Mouse (Mus musculus) splenic B cell, adult 2 months (primary cell): ENCODE measurements around the gene Mylk2.
A peak's percentile ranks its signal among the peaks of the same experiment; 100 is the strongest.

ENCODE experiments used
- DNase-seq: peaks from one replicate; pipeline ENCODE4 v3.0.0-alpha.2; 2011; ENCODE audit warnings: low read depth, low spot score
- H3K27me3 ChIP-seq: 2 replicates; pipeline ENCODE4 v1.6.1; 2012; ENCODE audit warnings: mild to moderate bottlenecking, low read length, moderate library complexity, mixed read lengths; ENCODE audit not compliant: control insufficient read depth, poor library complexity, insufficient read depth, severe bottlenecking
- H3K36me3 ChIP-seq: 2 replicates; pipeline ENCODE4 v1.6.1; 2012; ENCODE audit warnings: mild to moderate bottlenecking, low read length, moderate library complexity, mixed read lengths; ENCODE audit not compliant: control insufficient read depth, poor library complexity, insufficient read depth, severe bottlenecking

The Mylk2 gene

DNA sequence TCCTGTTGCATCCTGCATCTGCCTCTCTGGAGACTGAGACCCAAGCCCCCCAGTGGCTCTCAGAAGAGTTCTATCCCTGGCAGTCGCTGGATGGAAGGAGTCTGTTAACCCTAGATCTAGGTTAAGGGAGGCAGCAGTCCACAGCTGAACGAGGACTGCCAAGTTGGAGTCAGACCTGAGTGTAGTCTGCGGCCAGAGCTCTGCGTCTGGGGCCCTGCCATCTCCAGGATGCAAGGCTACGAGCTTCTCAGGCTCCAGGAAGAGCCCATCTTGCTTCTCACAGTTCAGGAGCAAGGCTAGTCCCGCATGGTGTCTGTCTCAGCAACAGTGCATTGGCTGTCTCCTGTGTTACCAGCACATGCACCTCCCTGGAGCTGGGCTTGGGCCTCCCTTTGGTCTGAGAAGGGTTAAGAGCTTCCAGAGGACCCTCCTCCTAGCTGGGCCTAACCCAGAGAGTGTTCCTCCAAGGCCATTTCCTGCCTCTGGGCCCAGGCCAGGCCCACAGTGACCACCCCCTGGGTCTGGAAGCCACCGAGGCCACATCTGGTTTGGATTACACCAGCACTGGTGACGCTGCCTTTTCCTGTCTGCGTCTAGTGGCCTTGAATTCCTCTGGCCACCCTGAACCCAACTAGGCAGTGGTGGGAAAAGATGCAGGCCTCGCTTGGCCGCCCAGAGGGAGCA is 14.2 kb downstream of the Mylk2 start:
- Histone ChIP-seq H3K27me3 (no peaks in the 10 kb centered on the region), H3K36me3 (no peaks in the 10 kb centered on the region)
- DNase-seq: no peak

DNA sequence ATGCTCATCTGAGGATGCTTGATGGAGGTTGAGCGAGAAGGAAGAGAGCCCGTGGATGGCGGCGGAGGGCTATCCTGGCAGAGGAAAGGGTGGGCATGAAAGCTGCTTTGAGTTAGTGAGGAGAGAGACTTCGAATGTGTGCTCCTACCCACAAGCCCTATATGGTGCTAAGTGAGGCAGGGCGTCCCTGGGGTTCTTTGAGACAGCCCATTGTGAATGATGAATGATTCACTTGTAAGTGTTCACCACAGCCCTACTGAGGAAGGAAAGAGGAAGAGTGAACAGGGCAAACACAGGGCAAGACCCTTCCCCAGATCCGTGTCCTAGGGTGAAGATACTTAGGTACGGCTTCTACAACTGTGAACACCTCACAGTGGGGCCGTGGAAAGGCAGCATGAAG is 15.7 kb downstream of the Mylk2 start:
- H3K36me3 ChIP-seq: no peaks in the 10 kb centered on the region
- DNase-seq: no peak
- no peaks in the 10 kb centered on the region for H3K27me3 ChIP-seq

DNA sequence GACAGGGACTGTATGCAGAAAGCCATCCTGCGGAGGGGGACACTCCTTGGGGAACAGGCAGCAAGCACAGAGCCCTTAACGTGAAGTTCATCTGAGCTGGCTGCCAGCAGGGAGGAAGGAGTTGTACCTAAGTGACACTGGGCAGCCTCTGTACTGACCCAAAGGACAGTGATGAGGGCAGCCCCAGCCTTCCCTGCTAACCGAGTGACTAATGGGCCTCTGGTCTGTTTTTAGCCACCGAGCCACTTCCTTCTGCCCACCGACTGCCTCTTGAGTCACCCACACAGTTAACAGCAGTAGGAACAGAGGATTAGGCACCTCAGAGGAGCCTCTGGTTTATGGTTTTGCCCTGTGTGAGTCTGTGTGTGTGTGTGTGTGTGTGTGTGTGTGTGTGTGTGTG is 16.2 kb downstream of the Mylk2 start:
- Histone ChIP-seq H3K27me3 (no peaks in the 10 kb centered on the region), H3K36me3 (no peaks in the 10 kb centered on the region)
- DNase-seq: no peak

DNA sequence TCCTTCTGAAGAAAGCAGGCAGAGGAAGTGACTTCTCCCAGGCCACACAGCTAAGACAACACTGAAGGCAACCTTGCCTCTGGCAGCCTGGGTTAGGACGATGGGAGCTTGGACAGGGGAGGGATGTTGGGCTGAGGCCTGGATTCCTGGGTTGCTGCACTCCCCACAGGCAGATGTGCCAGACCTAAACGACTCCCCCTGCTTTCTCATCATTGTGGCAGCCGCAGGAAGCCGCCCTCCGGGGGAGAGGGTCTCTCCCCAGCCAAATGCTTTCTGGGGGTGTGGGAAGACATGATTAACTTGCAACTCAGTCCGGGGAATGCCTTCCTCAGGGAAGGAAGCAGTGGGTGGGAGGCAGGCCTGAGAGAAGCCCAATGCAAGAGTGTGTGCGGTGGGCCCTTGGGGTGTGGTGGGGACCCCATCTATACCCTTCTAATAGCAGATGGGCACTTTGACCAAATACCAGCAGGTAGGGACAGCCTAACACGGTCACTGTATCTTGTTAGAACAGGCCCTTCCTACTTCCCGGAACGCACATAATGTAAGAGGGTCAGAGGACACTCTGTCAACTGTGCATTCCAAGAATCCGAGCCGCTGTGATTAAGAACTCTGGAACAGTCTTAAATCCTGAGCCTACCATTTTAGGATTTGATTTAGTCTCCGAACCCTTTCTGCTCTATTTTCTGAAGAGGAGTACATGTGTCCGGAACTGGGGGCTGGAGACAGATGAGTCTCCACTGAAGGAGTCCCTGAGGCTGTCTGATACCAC is 17.3 kb downstream of the Mylk2 start:
- Histone ChIP-seq H3K36me3 (no peaks in the 10 kb centered on the region), H3K27me3 (no peaks in the 10 kb centered on the region)
- no peak for DNase-seq

DNA sequence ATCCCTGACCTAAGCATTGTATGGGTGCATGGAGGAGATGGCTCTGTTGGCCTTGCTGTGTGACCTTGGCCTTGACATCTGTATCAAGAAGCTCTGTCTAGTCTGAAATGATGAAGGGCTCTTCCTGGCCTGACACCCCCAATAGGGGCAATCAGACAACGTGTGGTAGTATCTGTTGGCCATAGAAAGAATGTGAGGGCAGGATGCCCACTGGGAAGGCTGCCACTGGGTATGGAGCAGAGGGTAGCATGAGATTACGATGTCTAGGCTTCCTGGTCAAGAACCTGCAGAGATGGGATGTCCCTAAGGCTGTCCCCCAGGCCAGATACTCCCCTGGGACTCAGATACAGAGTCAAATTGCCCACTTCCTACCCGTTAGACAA is 17.8 kb downstream of the Mylk2 start:
- DNase-seq: no peak
- no peaks in the 10 kb centered on the region for H3K27me3 ChIP-seq
- no peaks in the 10 kb centered on the region for H3K36me3 ChIP-seq

DNA sequence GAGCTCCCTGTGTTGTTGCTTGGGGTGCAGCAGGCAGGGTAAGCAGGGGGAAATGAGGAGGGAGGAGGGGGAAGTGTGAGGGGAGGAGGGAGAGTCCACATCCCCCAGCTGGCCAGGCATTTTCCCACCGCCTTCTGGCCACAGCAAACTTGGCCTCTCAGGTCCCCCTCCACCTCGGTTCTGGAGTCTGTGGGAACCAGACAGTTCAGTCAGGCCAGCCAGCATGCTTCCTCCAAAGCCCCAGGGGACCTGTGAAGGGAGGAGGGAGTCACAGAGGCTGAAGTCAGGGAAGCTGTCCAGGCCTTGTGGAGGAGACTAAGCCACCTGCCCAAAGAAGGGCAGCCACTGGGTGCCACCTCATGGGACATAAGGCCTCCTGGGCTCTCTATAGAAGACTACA is 19.1 kb downstream of the Mylk2 start:
- DNase-seq: no peak
- Histone ChIP-seq H3K27me3 (no peaks in the 10 kb centered on the region), H3K36me3 (no peaks in the 10 kb centered on the region)

DNA sequence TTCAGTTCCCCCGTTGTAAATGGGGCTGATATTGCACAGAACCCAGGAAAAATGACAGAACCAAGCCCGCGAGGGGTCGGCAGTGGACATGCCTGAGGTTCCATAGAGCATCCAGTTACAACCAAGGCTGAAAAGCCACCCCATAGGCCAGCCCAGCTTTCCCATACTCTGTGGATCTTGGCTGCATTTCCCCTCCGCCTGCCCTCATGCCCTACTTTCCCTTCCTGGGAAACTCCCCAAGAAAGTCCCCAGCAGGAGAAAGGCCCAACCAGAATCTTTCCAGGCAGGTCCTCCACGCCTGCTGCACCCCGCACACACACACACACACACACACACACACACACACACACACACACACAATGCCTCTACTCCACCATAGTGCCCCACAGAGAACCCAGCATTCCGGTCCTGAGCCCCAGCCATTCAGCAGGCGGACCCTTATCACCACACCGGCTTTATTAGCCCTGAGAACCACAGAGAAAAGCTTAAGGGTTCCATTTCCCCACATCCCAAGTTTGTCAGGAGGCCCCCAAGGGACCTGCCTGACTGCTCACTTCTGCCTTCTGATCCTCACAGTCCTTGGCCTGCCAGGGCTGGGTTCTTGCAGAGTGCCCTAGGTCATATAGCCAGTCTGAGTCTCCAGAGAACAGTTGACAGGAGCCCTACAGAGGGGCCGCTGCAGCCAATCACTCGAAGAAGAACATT is 20.5 kb downstream of the Mylk2 start:
- Histone ChIP-seq H3K27me3 (no peaks in the 10 kb centered on the region), H3K36me3 (no peaks in the 10 kb centered on the region)
- DNase-seq: no peak

DNA sequence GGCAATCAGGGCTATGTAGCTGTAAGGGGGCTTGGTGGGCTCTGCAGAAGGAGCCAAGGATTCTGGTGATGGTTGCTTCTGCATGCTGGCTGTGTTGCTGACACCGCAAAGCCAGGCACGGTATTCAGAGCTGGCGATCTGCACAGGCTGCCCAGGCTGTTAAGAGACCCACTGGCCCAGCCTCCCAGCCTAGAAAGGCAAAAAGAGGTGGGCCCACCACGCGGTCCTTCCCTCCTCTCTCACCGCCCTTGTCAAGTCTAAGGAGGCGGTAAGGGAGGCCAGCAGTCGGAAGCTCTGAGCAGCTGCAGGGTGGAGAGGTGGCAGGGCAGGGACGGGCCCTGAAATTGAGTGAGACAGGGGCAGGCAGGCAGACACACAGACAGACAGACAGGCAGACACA is 21.9 kb downstream of the Mylk2 start, which contains the start of gene Foxs1:
TSS of gene Foxs1 (minus strand) at position 161 of the 400 bp plus-strand sequence.
- Histone ChIP-seq H3K27me3 (no peaks in the 10 kb centered on the region), H3K36me3 (no peaks in the 10 kb centered on the region)
- DNase-seq: no peak

DNA sequence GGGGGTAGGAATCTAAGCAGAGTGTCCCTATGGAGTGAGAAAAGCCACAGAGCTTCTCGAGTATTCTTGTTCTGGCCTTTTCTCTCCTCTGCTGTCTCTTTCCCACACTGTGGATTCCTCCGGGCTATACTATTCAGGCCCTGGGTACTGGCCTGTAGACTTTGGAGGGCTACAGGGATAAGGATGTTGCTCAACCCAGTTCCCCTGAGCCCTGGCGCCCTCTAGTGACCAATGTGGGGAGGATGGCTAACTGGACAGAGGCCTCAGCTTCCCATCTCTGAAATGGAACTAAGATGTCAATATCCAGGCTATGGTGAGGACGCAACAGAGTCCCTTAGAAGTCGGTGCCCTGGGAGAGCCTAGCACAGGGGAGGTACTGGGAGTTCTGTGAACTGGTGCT is 22.5 kb downstream of the Mylk2 start:
- peak; percentile 50 for DNase-seq
- Histone ChIP-seq H3K36me3 (no peaks in the 10 kb centered on the region), H3K27me3 (no peaks in the 10 kb centered on the region)

- Histone ChIP-seq H3K27me3 (no peaks in the 10 kb centered on the region), H3K36me3 (no peaks in the 10 kb centered on the region)
- peak; percentile 59 for DNase-seq
Measured at GRCm38 (mm10) chr2:152939846-152940245, 28.7 kb downstream of the Mylk2 start.

- no peaks in the 10 kb centered on the region for H3K36me3 ChIP-seq
- DNase-seq: no peak
- no peaks in the 10 kb centered on the region for H3K27me3 ChIP-seq
Measured at GRCm38 (mm10) chr2:152941106-152941505, 30.0 kb downstream of the Mylk2 start.

DNA sequence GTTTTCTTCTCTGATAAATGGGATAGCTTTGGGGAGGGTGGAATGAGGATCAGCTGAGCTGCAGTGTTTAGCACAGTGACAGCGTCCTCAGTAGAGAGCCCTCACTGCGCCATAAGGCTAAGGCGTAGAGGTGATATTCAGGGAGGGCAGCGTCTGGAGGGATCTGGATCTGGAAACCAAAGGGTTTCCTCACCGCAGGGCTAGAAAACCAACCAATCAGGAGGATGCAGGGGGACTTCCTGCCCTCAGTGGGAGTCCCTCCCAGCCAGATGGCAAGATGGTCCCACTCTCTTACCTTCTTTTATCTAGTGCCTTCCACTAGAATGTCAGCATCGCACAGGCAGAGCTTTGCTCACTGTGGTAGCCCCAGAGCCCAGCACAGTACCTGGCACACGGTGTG is 30.6 kb downstream of the Mylk2 start:
- DNase-seq: no peak
- no peaks in the 10 kb centered on the region for H3K27me3 ChIP-seq
- H3K36me3 ChIP-seq: no peaks in the 10 kb centered on the region

DNA sequence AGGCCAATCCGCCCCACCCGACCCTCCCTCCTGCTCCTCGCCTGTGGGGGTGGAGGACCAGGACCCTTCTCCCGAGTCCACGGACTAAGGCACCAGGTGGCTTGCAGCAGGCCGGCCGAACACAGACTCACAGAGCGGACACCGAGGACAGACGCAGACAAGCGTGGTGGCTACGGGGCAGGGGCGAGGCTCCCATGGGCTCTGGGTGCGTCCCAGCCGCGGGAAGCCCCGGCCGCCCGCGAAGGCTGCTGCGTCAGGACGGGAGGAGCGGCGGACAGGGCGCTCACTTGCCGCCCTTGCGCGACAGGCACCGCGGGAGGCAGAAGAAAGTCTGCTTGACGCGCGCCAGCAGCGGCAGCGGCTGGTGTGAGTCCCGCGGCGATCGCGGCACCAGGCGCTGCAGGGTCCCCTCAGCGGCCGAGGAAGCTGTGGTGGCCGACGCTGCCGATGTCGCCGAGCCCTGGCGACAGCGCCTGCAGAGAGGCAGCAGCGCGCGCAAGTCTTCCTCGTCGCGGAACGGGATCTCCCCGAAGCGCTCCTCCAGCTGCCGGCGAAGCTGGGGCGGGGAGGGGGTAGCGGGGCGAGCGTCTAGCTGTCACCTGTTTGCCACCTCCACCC is 31.9 kb downstream of the Mylk2 start:
- Histone ChIP-seq H3K36me3 (no peaks in the 10 kb centered on the region), H3K27me3 (no peaks in the 10 kb centered on the region)
- no peak for DNase-seq

DNA sequence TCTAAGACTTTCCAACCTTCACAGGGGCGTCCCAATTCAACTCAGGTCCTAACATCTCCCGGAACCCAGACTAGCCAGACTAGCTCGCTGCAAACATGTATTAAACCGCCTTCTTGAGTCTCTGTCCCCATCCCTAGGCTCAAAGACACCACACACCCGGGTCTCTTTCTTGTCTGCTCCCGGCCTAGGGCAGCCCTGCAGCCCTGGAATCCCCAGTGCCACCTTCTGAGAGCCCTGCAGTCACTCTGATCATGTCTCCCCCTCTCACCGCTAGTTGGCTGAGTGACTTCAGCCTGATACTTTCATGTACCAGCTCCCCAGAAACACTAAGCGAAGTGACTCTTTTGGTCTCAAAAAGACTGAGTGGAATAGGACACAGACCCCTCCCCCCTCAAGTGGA is 32.4 kb downstream of the Mylk2 start:
- no peaks in the 10 kb centered on the region for H3K36me3 ChIP-seq
- DNase-seq: no peak
- no peaks in the 10 kb centered on the region for H3K27me3 ChIP-seq

DNA sequence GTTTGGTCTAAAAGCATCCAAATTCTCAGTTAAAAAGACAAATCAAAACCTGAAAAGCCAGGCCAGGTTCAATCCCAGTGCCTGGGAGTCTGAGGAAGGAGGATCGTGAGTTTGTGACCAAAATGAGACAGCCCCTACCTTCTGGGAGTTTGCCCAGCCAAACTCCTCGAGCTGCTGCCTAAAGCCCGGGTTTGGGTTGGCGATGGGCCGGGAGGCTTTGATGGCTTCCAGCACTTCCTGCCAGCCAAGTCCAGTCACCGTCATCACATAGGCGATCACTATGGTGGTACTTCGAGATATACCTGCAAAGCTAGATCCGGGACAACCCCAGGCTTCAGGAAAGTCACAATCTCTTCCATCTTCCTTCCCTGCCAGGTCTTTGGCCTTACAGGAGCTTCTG is 32.9 kb downstream of the Mylk2 start:
- DNase-seq: no peak
- Histone ChIP-seq H3K27me3 (no peaks in the 10 kb centered on the region), H3K36me3 (no peaks in the 10 kb centered on the region)
